8 mouse cellular contexts compared by ENCODE assay signal in the genomic region with DNA sequence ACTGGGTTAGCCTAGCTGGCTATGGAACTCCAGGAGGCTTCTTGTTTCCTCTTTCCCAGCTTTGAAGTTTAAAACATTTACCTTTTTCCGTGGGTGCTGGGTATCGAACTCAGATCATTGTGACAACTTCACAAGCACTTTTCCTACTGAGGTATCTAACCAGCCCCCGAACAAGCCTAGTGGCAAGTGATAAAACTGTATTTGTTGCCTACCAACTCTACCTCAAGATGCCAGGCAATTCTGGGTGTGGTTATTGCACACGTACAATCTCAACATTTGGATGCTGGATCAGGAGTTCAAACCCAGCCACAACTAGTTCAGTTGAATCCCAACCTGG. TPM values are rescaled to one million over a fixed set of nuclear protein-coding genes. Genes with fewer than 3 reads are reported as not detected.
DNase-seq lines count a peak whose midpoint lies in the region; ATAC-seq and TF ChIP-seq lines count a peak whose summit lies in the region.

No protein-coding gene starts in this region.

- H3K9ac ChIP-seq in forebrain, embryonic 12.5 days, result no peak overlapping the region
- no peak overlapping the region for H3K9ac ChIP-seq in forebrain, embryonic 16.5 days (replicated peaks; ENCODE audit: low read depth, low read length)
- peak overlapping the region; percentile 48; the same call in 1 of the 2 replicates for H3K9ac ChIP-seq in intestine, embryonic 16.5 days (ENCODE audit: low read depth, low read length)

- H3K4me2 ChIP-seq in forebrain, embryonic 12.5 days, result peak overlapping the region; percentile 84
- no peak overlapping the region for H3K4me2 ChIP-seq in forebrain, embryonic 16.5 days (ENCODE audit: low read length)
- peak overlapping the region; percentile 58 for H3K4me2 ChIP-seq in intestine, embryonic 16.5 days (ENCODE audit: low read depth, low read length)

- no peaks in the 10 kb centered on the region for H3K9me3 ChIP-seq in forebrain, embryonic 12.5 days
- no peaks in the 10 kb centered on the region for H3K9me3 ChIP-seq in forebrain, embryonic 16.5 days (ENCODE audit: control insufficient read depth, low read length)
- H3K9me3 ChIP-seq in intestine, embryonic 16.5 days (ENCODE audit: control insufficient read depth, low read length), result no peaks in the 10 kb centered on the region

- no peak for TF ChIP-seq POLR2A in testis, adult 2 months (IDR thresholded peaks at IDR 0.05; ENCODE audit: control insufficient read depth, low read depth, low read length)

- no peaks in the 10 kb centered on the region for H3K36me3 ChIP-seq in forebrain, embryonic 12.5 days (replicated peaks)
- no peaks in the 10 kb centered on the region for H3K36me3 ChIP-seq in forebrain, embryonic 16.5 days (ENCODE audit: control insufficient read depth, insufficient read depth)
- no peaks in the 10 kb centered on the region for H3K36me3 ChIP-seq in testis, adult 2 months (ENCODE audit: control insufficient read depth, insufficient read depth, low read length)
- no peaks in the 10 kb centered on the region for H3K36me3 ChIP-seq in intestine, embryonic 16.5 days (ENCODE audit: control insufficient read depth, insufficient read depth, low read length)

- no peak for TF ChIP-seq CTCF in testis, adult 2 months (IDR thresholded peaks at IDR 0.05; ENCODE audit: control insufficient read depth, insufficient read depth, insufficient replicate concordance, low read depth, low read length)

- H3K27ac ChIP-seq in forebrain, embryonic 12.5 days, result no peak overlapping the region
- no peak overlapping the region for H3K27ac ChIP-seq in forebrain, embryonic 16.5 days (ENCODE audit: low read length)
- peak overlapping the region; percentile 41; the same call in 1 of the 2 replicates for H3K27ac ChIP-seq in testis, adult 2 months (ENCODE audit: control insufficient read depth, insufficient read depth, low read depth, low read length)
- peak overlapping the region; percentile 97 for H3K27ac ChIP-seq in intestine, embryonic 16.5 days (ENCODE audit: low read length)

- intact Hi-C loops in left cerebral cortex, postnatal 36 days (cut with DNase I), result no loop called here

- no peak overlapping the region for H3K4me3 ChIP-seq in forebrain, embryonic 12.5 days (replicated peaks)
- no peak overlapping the region for H3K4me3 ChIP-seq in forebrain, embryonic 16.5 days (replicated peaks; ENCODE audit: low read length)
- H3K4me3 ChIP-seq in testis, adult 2 months (ENCODE audit: control insufficient read depth, low read depth, low read length), result peak overlapping the region; percentile 92
- no peak overlapping the region; the same call in 1 of the 2 replicates for H3K4me3 ChIP-seq in intestine, embryonic 16.5 days (ENCODE audit: low read length)

- WGBS in forebrain, embryonic 12.5 days, result 91% methylated on average over 4 of the region's 4 CpGs
- 97% methylated on average over 4 of the region's 4 CpGs for WGBS in forebrain, embryonic 16.5 days
- 72% methylated on average over 4 of the region's 4 CpGs for WGBS in intestine, embryonic 16.5 days

- no peak for ATAC-seq in forebrain, embryonic 12.5 days (ENCODE audit: low FRiP score)
- ATAC-seq in forebrain, embryonic 16.5 days, result no peak
- ATAC-seq in intestine, embryonic 16.5 days, result no peak

- peaks cover 28% of the 10 kb centered on the region for H3K4me1 ChIP-seq in forebrain, embryonic 12.5 days
- peaks cover 8% of the 10 kb centered on the region for H3K4me1 ChIP-seq in forebrain, embryonic 16.5 days (replicated peaks; ENCODE audit: control insufficient read depth, insufficient read depth, low read length)
- peaks cover 23% of the 10 kb centered on the region for H3K4me1 ChIP-seq in testis, adult 2 months (ENCODE audit: control insufficient read depth, insufficient read depth, low read length)
- H3K4me1 ChIP-seq in intestine, embryonic 16.5 days (ENCODE audit: control insufficient read depth, insufficient read depth, low read length), result peaks cover 29% of the 10 kb centered on the region

- H3K27me3 ChIP-seq in forebrain, embryonic 12.5 days, result 0 out of 2 replicates have a peak, but pooled peaks cover 3% of the 10 kb centered on the region
- H3K27me3 ChIP-seq in forebrain, embryonic 16.5 days (replicated peaks; ENCODE audit: control insufficient read depth, insufficient read depth, low read length), result no peaks in the 10 kb centered on the region
- no peaks in the 10 kb centered on the region for H3K27me3 ChIP-seq in testis, adult 2 months (ENCODE audit: control insufficient read depth, insufficient read depth, low read length)
- no peaks in the 10 kb centered on the region for H3K27me3 ChIP-seq in intestine, embryonic 16.5 days (replicated peaks; ENCODE audit: control insufficient read depth, insufficient read depth, low read length)

- no peak for DNase-seq in testis, postnatal 14 days (ENCODE audit: low spot score)
- no peak for DNase-seq in adrenal gland, adult 18-20 months (ENCODE audit: low spot score in 2 of 2)
- DNase-seq in urinary bladder, postnatal 10 days (ENCODE audit: low spot score), result no peak
- no peak for DNase-seq in left cerebral cortex, postnatal 36 days (ENCODE audit: low spot score in 2 of 2)

RNA-seq across cellular contexts. Expression of a gene that starts 0.7 kb away (rescaled TPM):
- 30.1 and 30.8 TPM in 2 replicates for polyA plus RNA-seq in forebrain, embryonic 12.5 days (2016; fragmentation: Nextera tagmentation; extraction: Ambion mirVana)
- 26.4 and 31.0 TPM in 2 replicates for polyA plus RNA-seq in forebrain, embryonic 16.5 days (2015; fragmentation: Nextera tagmentation; extraction: Ambion mirVana)
- polyA plus RNA-seq in testis, adult 2 months (2012; rRNA removed), result 303 and 357 TPM in 2 replicates
- polyA plus RNA-seq in intestine, embryonic 16.5 days (2015; fragmentation: Nextera tagmentation; extraction: Ambion mirVana), result 27.1 and 28.3 TPM in 2 replicates
- 10 to 100 TPM; 25.3 to 26.5 TPM for total RNA-seq in adrenal gland, adult 18-20 months (2021)
- total RNA-seq in left cerebral cortex, postnatal 36 days (2021), result 10 to 100 TPM; 21.7 to 25.9 TPM

RNA-seq across cellular contexts. Expression of a gene that starts 17.5 kb away (rescaled TPM):
- polyA plus RNA-seq in forebrain, embryonic 12.5 days (2016; fragmentation: Nextera tagmentation; extraction: Ambion mirVana), result 1.2 and 2.0 TPM in 2 replicates
- polyA plus RNA-seq in forebrain, embryonic 16.5 days (2015; fragmentation: Nextera tagmentation; extraction: Ambion mirVana), result 0.97 and 1.1 TPM in 2 replicates
- 0.77 and 1.1 TPM in 2 replicates for polyA plus RNA-seq in testis, adult 2 months (2012; rRNA removed)
- 6.0 and 7.1 TPM in 2 replicates for polyA plus RNA-seq in intestine, embryonic 16.5 days (2015; fragmentation: Nextera tagmentation; extraction: Ambion mirVana)
- 10 to 100 TPM; 14.1 to 44.6 TPM for total RNA-seq in adrenal gland, adult 18-20 months (2021)
- 1 to 10 TPM; 1.6 to 2.0 TPM for total RNA-seq in left cerebral cortex, postnatal 36 days (2021)

RNA-seq across cellular contexts. Expression of a gene that starts 43.6 kb away (rescaled TPM):
- 0.96 and 1.4 TPM in 2 replicates for polyA plus RNA-seq in forebrain, embryonic 12.5 days (2016; fragmentation: Nextera tagmentation; extraction: Ambion mirVana)
- 2.0 and 3.0 TPM in 2 replicates for polyA plus RNA-seq in forebrain, embryonic 16.5 days (2015; fragmentation: Nextera tagmentation; extraction: Ambion mirVana)
- 0.67 and 0.94 TPM in 2 replicates for polyA plus RNA-seq in testis, adult 2 months (2012; rRNA removed)
- polyA plus RNA-seq in intestine, embryonic 16.5 days (2015; fragmentation: Nextera tagmentation; extraction: Ambion mirVana), result 13.6 and 17.9 TPM in 2 replicates
- under 1 TPM; 0.13 to 0.93 TPM for total RNA-seq in adrenal gland, adult 18-20 months (2021)
- 1 to 10 TPM; 3.5 to 4.5 TPM for total RNA-seq in left cerebral cortex, postnatal 36 days (2021)

Comparison
In these comparisons a context has a peak if more than half of its experiments do, and no peak if none do; other contexts are left out.
1. H3K27ac ChIP-seq: peak in testis, adult 2 months (single experiment) and intestine, embryonic 16.5 days (single experiment); none in forebrain, embryonic 12.5 days (single experiment) and forebrain, embryonic 16.5 days (single experiment).